Mouse (Mus musculus): ENCODE measurements around the gene Gm3752. TPM values are rescaled to one million over a fixed set of nuclear protein-coding genes. Genes with fewer than 3 reads are reported as not detected.

The Gm3752 gene
- polyA plus RNA-seq (2015; fragmentation: Nextera tagmentation; extraction: Ambion mirVana) = 0.24 TPM in 2 replicates

DNA sequence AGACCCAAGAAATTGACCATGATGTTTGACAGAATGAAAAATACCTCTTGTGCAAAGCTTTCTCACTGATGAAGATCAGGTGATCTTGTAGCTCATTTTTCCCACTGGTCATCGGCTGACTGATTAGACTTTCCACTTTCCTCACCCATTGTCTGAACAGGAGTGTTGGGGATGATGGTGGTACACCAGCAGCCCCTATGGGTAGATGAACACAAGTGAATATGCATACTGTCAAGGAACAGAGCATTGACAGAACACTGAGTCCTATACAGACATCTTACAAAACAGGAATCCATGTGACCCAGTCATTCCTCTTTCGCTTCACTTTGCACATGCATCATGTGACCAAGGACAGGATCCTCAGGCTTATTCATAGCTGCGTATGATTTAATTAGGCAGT is at the start of gene Gm3752:
TSS of gene Gm3752 (minus strand) at position 101 of the 400 bp plus-strand sequence.

DNA sequence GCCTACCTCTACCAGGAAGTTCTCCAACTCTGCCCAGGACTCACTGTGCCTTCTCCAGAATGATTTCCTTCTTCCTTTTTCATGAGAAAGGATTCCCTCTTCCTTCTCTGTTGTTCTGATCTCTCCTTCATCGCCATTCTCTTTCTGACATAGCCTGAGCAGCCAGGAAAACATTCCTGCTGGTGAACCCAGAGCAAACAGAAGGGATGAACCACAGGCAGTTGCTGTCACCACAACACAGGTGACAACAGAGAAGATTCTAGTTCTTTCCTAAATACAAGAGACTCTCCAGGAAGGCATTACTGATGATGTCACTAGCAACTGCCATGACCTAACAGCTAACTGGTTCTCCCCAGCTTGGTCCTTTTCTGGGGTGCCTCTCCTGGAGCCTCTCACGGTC is 32.7 kb downstream of the Gm3752 start, which contains the start of gene Gm3755:
TSS of gene Gm3755 (minus strand) at position 101 of the 400 bp plus-strand sequence.

Other genes with a start within 250 kb of the Gm3752 start
- gene Gm3727, start 219.0 kb downstream of the Gm3752 start, polyA plus RNA-seq (2015; fragmentation: Nextera tagmentation; extraction: Ambion mirVana) = not detected in 2 replicates
- gene Gm3739, start 168.7 kb downstream of the Gm3752 start, polyA plus RNA-seq (2015; fragmentation: Nextera tagmentation; extraction: Ambion mirVana) = 1.2 and 1.7 TPM in 2 replicates
- gene Gm5797, start 151.4 kb downstream of the Gm3752 start, polyA plus RNA-seq (2015; fragmentation: Nextera tagmentation; extraction: Ambion mirVana) = not detected in 2 replicates
- gene Gm8374, start 118.6 kb downstream of the Gm3752 start, polyA plus RNA-seq (2015; fragmentation: Nextera tagmentation; extraction: Ambion mirVana) = not detected in 2 replicates
- 0.13 TPM in 1 of 2 replicates, not detected in the other for gene Gm3755, start 32.8 kb downstream of the Gm3752 start, polyA plus RNA-seq (2015; fragmentation: Nextera tagmentation; extraction: Ambion mirVana)
- gene Gm3558, start 84.8 kb upstream of the Gm3752 start, polyA plus RNA-seq (2015; fragmentation: Nextera tagmentation; extraction: Ambion mirVana) = 0.43 and 0.48 TPM in 2 replicates
- gene Gm10338, start 111.8 kb upstream of the Gm3752 start, polyA plus RNA-seq (2015; fragmentation: Nextera tagmentation; extraction: Ambion mirVana) = not detected in 2 replicates
- gene Gm10128, start 160.2 kb upstream of the Gm3752 start, polyA plus RNA-seq (2015; fragmentation: Nextera tagmentation; extraction: Ambion mirVana) = not detected in 2 replicates